Mouse (Mus musculus) hindbrain, embryonic 14.5 days (tissue): ENCODE results near the gene Fbxw2. TPM values are rescaled to one million over a fixed set of nuclear protein-coding genes. Genes with fewer than 3 reads are reported as not detected.
"Not testable (repeated sequence)": the region's sequence is repeated elsewhere in the genome, so short reads cannot be mapped to it uniquely, and the experiment has no call there.

ENCODE experiments used
- ATAC-seq: fragments of 200-750 bp; cut with Nextera tagmentation; 2 replicates; pipeline ENCODE4 v1.8.0; 2017; ENCODE audit warnings: moderate number of reproducible peaks, mild to moderate bottlenecking, moderate TSS enrichment, moderate library complexity; ENCODE audit not compliant: low FRiP score
- DNase-seq: peaks from one replicate; pipeline ENCODE4 v3.0.0-alpha.2; 2015; ENCODE audit warnings: low spot score
- H3K27ac ChIP-seq: fragments of 300-500 bp; sonication (generic); 2 replicates; pipeline ENCODE4 v1.5.1; 2014; ENCODE audit warnings: mild to moderate bottlenecking, moderate library complexity
- H3K27me3 ChIP-seq: fragments of 300-500 bp; sonication (generic); 2 replicates; pipeline ENCODE4 v1.6.1; 2014; ENCODE audit warnings: mild to moderate bottlenecking, low read length, mixed read lengths; ENCODE audit not compliant: control insufficient read depth, insufficient read depth
- H3K36me3 ChIP-seq: fragments of 300-500 bp; sonication (generic); replicated peaks from 2 replicates; pipeline ENCODE4 v1.6.1; 2014; ENCODE audit not compliant: control insufficient read depth, insufficient read depth
- H3K4me1 ChIP-seq: fragments of 300-500 bp; sonication (generic); replicated peaks from 2 replicates; pipeline ENCODE4 v1.6.1; 2014; ENCODE audit warnings: antibody characterized with exemption, low read length, mixed read lengths; ENCODE audit not compliant: control insufficient read depth, insufficient read depth
- H3K4me2 ChIP-seq: fragments of 300-500 bp; sonication (generic); replicated peaks from 2 replicates; pipeline ENCODE4 v1.6.1; 2014; ENCODE audit warnings: mild to moderate bottlenecking, moderate library complexity
- H3K4me3 ChIP-seq: fragments of 300-500 bp; sonication (generic); replicated peaks from 2 replicates; pipeline ENCODE4 v1.5.1; 2014; ENCODE audit warnings: mild to moderate bottlenecking, low read length
- H3K9ac ChIP-seq: fragments of 300-500 bp; sonication (generic); 2 replicates; pipeline ENCODE4 v1.6.1; 2014
- H3K9me3 ChIP-seq: fragments of 300-500 bp; sonication (generic); 2 replicates; pipeline ENCODE4 v1.6.1; 2016; ENCODE audit warnings: low read length; ENCODE audit not compliant: control insufficient read depth
- WGBS: fragments of 180-500 bp; shearing (Covaris S2); extraction: QIAGEN DNeasy Blood & Tissue Kit; methylation state at CpG from one replicate; pipeline ENCODE4 v1.1.7; 2014; 5-methylcytosine and 5-hydroxymethylcytosine counted together
- polyA plus RNA-seq: library from polyadenylated mRNA; unstranded; fragments of >200 nt; fragmentation: Nextera tagmentation; extraction: Ambion mirVana; gene quantifications from 2 replicates; pipeline ENCODE4 v1.2.1, GENCODE M21; 2014

Gene Fbxw2
- polyA plus RNA-seq, 1 experiment from 2014 or later, result 73.8 TPM

DNA sequence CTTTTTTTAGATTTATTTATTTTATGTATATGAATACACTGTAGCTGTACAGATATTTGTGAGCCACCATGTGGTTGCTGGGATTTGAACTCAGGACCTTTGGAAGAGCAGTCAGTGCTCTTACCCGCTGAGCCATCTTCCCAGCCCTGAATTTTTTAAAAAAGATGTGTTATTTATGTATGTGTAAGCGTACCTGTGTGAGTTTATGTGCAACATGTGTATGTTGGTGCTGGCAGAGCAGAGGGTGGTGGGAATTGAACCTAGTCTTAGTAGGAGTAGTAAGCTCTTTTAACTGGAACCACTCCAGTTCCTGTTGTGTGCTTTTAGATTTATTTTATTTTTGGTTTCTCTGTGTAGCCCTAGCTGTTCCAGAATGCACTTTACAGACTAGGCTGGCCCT is 21.9 kb downstream of the Fbxw2 start:
- no peak overlapping the region for H3K4me3 ChIP-seq
- H3K9ac ChIP-seq, result no peak overlapping the region
- 99% methylated on average over 2 of the region's 2 CpGs for WGBS
- DNase-seq (no peak), ATAC-seq (no peak)
- peaks cover 40% of the 10 kb centered on the region for H3K36me3 ChIP-seq
- H3K4me2 ChIP-seq, result peak overlapping the region; percentile 72; the same call in 1 of the 2 replicates
- no peak overlapping the region for H3K27ac ChIP-seq
- no peaks in the 10 kb centered on the region for H3K27me3 ChIP-seq
- no peaks in the 10 kb centered on the region for H3K9me3 ChIP-seq
- H3K4me1 ChIP-seq, result peaks cover 19% of the 10 kb centered on the region

DNA sequence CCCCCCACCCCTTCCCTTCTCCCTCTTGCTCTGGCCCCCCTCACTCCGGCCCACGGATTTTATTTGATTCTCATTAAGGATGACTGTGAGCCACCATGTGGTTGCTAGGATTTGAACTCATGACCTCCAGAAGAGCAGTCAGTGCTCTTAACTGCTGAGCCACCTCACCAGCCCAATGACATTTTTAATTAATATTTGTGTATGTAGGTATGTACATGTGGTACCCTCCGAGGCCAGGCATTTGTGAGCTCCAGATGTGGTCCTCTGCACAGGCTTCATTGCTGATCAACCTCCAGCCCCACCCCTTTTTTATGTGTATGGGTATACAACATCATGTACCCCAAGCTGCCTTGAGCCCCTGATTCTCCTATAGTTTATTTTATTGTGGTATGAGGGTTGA is 22.4 kb downstream of the Fbxw2 start:
- ATAC-seq (no peak), DNase-seq (no peak)
- H3K4me2 ChIP-seq, result peak overlapping the region; percentile 72
- WGBS, result 80% methylated on average over 3 of the region's 3 CpGs
- 0 out of 2 replicates have a peak overlapping the region, but pooled peaks have one; percentile 20 for H3K9ac ChIP-seq
- peaks cover 36% of the 10 kb centered on the region for H3K36me3 ChIP-seq
- H3K9me3 ChIP-seq, result no peaks in the 10 kb centered on the region
- H3K27ac ChIP-seq, result no peak overlapping the region
- H3K27me3 ChIP-seq, result no peaks in the 10 kb centered on the region
- peaks cover 23% of the 10 kb centered on the region for H3K4me1 ChIP-seq
- peak overlapping the region; percentile 12 for H3K4me3 ChIP-seq

DNA sequence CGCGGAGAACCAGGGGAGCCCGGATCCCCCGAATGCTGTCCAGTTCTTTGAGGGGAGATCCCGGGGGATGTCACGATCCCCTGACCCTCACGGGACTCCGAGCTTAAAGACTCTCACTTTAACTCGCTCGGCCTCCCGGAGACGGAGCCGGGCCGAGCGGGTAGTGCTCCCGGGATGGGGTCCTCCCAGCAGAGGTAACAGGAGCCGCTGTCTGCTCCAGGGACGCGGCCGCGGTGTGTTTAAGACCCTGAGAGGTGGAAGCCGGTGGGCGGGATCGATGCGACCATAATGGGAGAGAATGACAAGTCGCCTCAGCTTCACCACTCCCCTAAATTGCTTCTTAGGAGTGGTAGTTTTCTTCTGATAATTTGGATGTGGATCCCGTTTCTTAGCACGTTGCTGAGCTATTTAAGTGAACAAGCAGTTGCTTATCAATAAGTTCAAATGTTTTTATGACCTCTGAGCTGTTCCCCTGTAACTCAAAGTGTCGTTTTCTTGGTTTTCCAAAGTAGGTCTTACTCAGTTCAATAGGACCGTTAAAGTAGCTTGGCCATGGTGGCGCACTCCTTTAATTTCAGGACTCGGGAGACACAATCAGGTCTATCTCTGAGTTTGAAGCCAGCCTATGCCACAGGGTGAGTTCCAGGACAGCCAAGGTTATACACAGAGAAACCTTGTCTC is 23.4 kb downstream of the Fbxw2 start:
- WGBS, result under 1% methylated on average over 28 of the region's 32 CpGs
- Histone ChIP-seq H3K27ac (peak overlapping the region; percentile 92), H3K9ac (peak overlapping the region; percentile 84), H3K36me3 (peaks cover 28% of the 10 kb centered on the region; the same call in 1 of the 2 replicates), H3K4me2 (peak overlapping the region; percentile 72), H3K4me3 (peak overlapping the region; percentile 65), H3K4me1 (peaks cover 26% of the 10 kb centered on the region)
- not testable (repeated sequence) for H3K27me3 ChIP-seq, H3K9me3 ChIP-seq
- peak; percentile 48 for ATAC-seq
- peak; percentile 26 for DNase-seq

DNA sequence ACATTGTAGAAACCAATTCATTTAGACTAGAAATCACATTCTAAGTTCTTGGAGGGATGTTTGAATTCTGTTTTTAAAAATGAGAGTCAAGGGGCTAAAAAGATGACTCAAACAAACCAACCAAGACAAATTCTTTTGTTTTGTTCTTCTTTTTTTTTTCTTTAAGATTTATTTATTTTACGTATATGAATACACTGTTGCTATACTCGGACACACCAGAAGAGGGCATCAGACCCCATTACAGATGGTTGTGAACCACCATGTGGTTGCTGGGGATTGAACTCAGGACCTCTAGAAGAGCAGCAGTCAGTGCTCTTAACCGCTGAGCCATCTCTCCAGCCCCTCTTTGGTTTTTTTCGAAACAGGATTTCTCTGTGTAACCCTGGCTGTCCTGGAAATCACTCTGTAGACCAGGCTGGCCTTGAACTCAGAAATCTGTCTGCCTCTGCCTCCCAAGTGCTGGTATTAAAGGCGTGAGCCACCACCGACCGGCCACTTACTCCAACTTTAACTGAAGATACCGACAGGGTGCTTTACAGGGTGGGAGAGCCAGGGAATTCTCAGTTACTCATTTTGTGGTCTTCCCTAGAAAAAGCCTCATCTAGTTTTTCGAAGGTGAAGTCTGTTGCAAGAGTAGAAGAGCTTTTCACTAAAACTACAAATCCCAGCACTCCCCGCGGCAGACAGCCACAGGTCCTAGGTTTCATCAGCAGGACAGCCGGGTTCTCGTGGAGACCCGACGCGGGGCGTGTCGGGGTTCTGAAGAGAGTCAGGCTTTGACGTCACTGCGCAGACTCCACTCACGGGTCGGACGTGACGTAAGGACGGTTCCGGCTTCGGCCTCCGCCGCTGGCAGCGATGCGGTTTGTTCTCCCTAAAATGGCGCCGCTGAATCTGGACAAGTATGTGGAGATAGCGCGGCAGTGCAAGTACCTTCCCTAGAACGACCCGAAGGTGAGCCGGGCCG is 24.3 kb downstream of the Fbxw2 start:
- no peaks in the 10 kb centered on the region for H3K9me3 ChIP-seq
- H3K27ac ChIP-seq, result peak overlapping the region; percentile 92
- H3K36me3 ChIP-seq, result peaks cover 22% of the 10 kb centered on the region; the same call in 1 of the 2 replicates
- 6% methylated on average over 39 of the region's 39 CpGs for WGBS
- peak overlapping the region; percentile 84 for H3K9ac ChIP-seq
- peaks cover 26% of the 10 kb centered on the region for H3K4me1 ChIP-seq
- H3K4me2 ChIP-seq, result peak overlapping the region; percentile 33
- no peaks in the 10 kb centered on the region for H3K27me3 ChIP-seq
- DNase-seq (peak; percentile 100), ATAC-seq (peak; percentile 97)
- H3K4me3 ChIP-seq, result peak overlapping the region; percentile 65

DNA sequence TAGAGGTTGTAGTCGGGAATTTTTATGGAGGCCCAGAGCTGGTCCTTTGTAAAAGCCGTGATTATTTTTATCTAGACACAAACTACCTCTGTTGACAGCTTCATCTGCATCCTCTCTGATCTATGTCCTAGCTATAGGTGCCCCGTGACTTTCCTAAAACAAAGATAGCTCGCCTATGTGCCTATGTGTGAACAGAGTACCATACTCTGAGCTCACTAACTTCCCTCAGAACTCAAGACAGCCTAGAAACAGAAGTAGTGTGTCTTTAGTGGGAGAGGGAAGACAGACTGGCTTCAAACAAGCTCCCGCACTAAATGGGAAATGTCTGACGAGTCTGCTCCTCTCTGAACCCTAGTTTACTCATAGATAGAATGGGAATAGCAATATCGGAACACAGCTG is 25.7 kb downstream of the Fbxw2 start:
- Histone ChIP-seq H3K27ac (no peak overlapping the region), H3K4me2 (no peak overlapping the region; the same call in 1 of the 2 replicates), H3K36me3 (peaks cover 12% of the 10 kb centered on the region), H3K27me3 (no peaks in the 10 kb centered on the region), H3K4me3 (no peak overlapping the region), H3K9me3 (no peaks in the 10 kb centered on the region), H3K4me1 (peaks cover 26% of the 10 kb centered on the region), H3K9ac (no peak overlapping the region)
- WGBS, result 86% methylated on average over 7 of the region's 7 CpGs
- ATAC-seq (no peak), DNase-seq (no peak)

DNA sequence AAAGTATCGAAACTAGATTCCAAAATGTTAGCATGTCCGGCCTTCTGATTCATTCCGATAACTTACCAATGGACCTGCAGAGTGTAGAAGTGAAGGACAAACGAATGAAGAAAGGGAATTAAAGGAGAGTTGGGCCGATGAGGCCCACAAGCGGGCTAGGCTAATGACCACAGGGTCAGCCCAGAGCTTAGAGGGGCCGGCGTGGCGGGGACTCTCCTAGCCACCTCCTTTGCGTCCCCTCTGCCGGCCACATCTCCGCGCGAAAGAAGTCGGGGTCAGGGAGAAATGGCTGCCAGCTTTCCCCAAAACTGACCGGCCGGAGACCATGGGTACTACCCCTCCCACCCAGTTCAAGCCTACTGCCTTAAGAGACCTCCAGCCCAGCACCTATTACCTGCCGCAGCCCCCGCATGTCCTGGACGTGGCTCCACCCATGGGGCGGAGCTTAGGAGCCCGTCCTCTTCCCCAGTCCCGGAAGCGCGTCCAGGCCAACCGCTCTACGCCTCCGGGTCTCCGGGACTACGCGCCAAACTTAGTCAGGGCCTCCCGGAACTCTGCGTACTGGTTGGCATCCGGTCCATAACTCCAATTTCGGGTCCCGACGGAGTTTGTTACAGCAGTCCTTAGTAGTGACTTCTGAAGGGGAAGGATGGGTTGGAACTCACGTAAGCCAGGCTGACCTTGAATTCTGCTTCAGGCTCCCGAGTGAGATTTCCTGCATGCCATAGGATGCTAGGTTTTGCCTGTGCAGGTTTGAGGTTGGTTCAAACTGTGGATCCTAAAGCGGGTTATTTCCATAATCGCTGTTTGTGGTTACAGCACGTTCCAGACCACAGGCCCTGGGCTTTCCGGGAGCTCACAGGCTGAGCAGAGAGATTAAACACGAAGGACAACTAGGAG is 26.5 kb downstream of the Fbxw2 start, which contains the start of gene Rabepk:
Rabepk (minus strand) TSS at position 556 of the 900 bp plus-strand sequence.
- Histone ChIP-seq H3K27me3 (no peaks in the 10 kb centered on the region), H3K9me3 (no peaks in the 10 kb centered on the region), H3K36me3 (peaks cover 11% of the 10 kb centered on the region), H3K4me2 (peak within 1 kb of the TSS; percentile 71), H3K4me3 (peak within 1 kb of the TSS; percentile 42), H3K9ac (peak within 1 kb of the TSS; percentile 49), H3K4me1 (peaks cover 23% of the 10 kb centered on the region), H3K27ac (peak within 1 kb of the TSS; percentile 22; the same call in 1 of the 2 replicates)
- DNase-seq, result peak; percentile 77
- ATAC-seq, result peak; percentile 69
- WGBS, result 6% methylated on average over 44 of the region's 44 CpGs

DNA sequence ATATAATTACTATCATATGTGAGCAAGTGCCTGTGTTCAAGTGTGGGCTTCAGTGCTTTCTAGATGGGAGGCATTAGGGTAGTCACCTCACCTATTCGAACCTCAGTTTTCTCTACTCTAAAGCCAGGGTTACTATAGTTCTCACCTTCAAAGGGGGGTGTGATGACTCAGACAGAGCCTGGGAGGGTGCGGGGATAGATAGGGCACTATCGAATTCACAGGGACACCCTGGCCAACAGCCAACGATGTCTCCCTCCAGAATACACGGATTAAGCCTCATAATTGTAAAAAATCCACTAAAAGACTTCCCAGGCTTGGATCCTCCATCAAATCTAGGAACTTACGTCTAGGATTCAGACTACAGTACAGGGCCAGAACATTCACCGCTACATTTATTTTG is 30.7 kb downstream of the Fbxw2 start:
- no peak overlapping the region for H3K4me3 ChIP-seq
- 0 out of 2 replicates have a peak, but pooled peaks cover 8% of the 10 kb centered on the region for H3K4me1 ChIP-seq
- no peak overlapping the region for H3K27ac ChIP-seq
- ATAC-seq (no peak), DNase-seq (no peak)
- peaks cover 11% of the 10 kb centered on the region; the same call in 1 of the 2 replicates for H3K36me3 ChIP-seq
- H3K9ac ChIP-seq, result no peak overlapping the region
- H3K4me2 ChIP-seq, result no peak overlapping the region
- no peaks in the 10 kb centered on the region for H3K9me3 ChIP-seq
- H3K27me3 ChIP-seq, result no peaks in the 10 kb centered on the region
- WGBS, result 95% methylated on average over 7 of the region's 7 CpGs

DNA sequence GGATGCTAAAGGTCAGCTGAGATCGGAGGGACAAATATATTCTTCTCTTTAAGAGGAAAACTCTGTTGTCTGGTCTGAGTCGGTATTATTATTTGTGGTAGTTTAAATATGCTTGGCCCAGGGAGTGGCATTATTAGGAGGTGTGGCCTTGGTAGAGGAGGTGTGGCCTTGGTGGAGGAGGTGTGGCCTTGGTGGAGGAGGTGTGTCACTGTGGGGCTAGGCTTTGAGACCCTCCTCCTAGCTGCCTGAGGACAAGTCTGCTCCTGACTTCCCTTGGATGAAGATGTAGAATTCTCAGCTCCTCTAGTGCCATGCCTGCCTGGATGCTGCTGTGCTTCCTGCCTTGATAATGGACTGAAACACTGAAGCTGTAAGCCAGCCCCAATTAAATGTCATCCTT is 31.6 kb downstream of the Fbxw2 start:
- Histone ChIP-seq H3K4me1 (0 out of 2 replicates have a peak, but pooled peaks cover 8% of the 10 kb centered on the region), H3K36me3 (peaks cover 17% of the 10 kb centered on the region; the same call in 1 of the 2 replicates), H3K27me3 (no peaks in the 10 kb centered on the region), H3K27ac (no peak overlapping the region), H3K4me3 (no peak overlapping the region), H3K9ac (no peak overlapping the region), H3K4me2 (no peak overlapping the region), H3K9me3 (no peaks in the 10 kb centered on the region)
- DNase-seq (no peak), ATAC-seq (no peak)
- WGBS, result 95% methylated on average over 2 of the region's 2 CpGs
